Mouse (Mus musculus): ENCODE data around the gene Sel1l3. TPM values are rescaled to one million over a fixed set of nuclear protein-coding genes. Genes with fewer than 3 reads are reported as not detected.

Sel1l3 gene
- total RNA-seq (2023): not detected

GRCm38 (mm10) chr5:53213711-53214352, at the start of gene Sel1l3:
Sel1l3 (minus strand) TSS chr5:53213927.

Other genes with a start within 250 kb of the Sel1l3 start
- gene Slc34a2, start 175.8 kb downstream of the Sel1l3 start, total RNA-seq (2023): not detected
- 34.8 TPM for gene Smim20, start 53.2 kb upstream of the Sel1l3 start, total RNA-seq (2023)

Measured in CD8-positive naive resting alpha-beta T cell, adult 57 days (primary cell).